Mouse (Mus musculus): ENCODE results near the gene Psen2.

Psen2 gene

DNA sequence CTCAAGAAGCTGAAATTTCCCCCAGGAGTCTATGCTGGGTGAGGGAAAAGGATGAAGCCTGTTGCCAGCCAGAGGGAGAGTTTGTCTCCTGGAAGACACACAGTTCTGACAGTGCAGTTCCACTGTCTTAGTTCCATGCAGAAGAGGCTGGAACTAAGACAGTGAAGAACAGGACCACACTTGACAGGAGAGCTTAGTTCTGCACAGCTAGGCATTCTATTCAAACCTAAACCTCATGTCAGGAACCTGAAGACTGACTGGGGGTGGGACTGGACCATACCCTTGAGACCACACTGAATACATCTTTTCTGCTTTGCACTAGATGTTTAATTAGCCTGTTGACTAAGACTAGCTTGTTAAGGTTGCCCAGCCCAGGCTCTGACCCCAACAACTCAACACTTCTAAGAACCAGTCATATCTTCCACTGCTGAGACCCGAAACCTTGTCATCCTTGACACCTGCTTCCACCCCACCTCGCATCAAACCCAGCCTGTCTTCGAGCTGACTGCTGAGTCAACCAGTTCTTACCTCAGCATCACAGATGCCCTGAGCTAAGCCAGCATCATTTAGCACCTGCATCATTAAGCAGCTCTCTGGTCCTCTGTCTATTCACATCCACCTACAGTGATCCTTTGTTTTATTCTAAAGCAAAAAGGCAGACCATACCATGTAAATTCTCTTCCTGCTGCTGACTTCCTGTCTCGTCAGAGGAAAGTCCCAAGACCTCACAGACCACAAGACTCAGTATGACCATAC is 64.1 kb downstream of the Psen2 start, which contains the start of gene Coq8a:
TSS of gene Coq8a (minus strand) at position 644 of the 756 bp plus-strand sequence.
- DNase-seq (ENCODE audit: low read depth, low spot score): no peak

DNA sequence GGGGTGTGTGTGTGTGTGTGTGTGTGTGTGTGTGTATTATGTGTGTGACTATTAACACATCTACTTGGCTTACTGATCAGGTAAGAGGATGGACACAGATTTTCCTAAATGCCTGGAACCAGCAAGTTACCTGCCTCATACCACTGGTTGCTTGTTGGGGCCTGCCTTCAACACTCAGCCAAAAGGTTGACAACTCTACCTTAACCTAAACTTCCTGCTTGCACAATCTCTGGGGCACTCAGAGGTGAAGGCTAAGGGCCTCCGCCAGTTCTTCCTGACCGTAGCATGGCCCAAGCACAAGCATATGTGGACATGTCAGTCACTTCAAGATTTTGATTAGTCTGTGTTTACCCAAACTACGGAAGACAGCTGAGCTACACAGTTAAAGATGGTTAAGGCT is 65.3 kb downstream of the Psen2 start:
- no peak for DNase-seq (ENCODE audit: low read depth, low spot score)

GRCm38 (mm10) chr1:180196508-180196907 is 66.7 kb downstream of the Psen2 start:
- no peak for DNase-seq (ENCODE audit: low read depth, low spot score)

- DNase-seq (ENCODE audit: low read depth, low spot score): peak; percentile 97
These were observed 67.4 kb downstream of the Psen2 start for GRCm38 (mm10) chr1:180195703-180196381.

DNA sequence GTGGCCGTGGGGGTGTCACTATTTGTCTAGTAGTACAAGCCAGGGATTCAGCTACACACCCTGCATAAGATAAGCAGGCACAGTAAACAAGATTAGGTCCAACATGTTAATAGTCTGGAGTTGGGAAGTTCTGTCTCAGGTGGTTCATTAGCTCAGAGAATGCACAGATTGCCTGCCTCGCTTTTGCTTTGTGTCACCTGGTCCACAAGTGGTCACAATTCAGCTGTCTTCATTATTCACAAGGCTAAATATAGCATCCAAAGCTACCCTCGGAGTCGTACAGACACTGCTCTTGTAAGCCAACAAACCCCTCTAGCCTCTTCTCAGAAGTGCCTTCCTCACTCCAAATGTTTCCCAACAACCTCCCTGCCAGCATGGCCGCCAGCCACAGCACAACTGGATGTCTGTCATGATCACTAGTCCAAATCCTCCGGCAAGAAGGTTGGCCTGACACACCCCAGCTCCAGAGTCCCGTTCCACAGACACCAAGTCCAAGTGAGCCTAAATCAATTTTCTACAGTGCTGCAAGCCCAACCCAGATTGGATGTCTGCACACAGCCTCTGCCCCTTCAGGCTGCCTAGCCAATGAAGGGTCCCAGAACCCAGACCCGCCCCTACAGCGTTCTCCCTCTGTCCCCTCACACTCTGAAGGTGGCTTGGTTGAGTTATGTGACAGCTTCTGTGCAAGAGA is 68.3 kb downstream of the Psen2 start:
- peak; percentile 27 for DNase-seq (ENCODE audit: low read depth, low spot score)

DNA sequence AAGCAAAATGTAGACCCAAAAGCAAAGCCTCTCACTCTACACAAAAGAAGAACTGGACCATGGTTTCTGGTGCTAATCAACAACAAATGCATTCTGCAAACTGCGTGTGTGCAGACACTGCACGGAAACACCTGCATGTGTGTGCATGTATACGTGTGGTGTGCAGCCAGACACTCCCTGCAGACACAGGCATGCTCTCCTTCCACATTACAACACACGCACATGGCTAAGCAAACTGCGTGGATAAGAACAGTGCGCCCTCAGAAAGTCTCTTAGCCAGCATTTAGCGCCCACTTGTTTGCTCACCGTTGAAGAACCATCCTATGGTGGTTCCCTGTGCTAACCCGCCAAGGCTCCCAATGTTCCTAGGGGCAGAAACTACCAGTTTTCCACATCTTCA is 69.2 kb downstream of the Psen2 start:
- no peak for DNase-seq (ENCODE audit: low read depth, low spot score)

DNA sequence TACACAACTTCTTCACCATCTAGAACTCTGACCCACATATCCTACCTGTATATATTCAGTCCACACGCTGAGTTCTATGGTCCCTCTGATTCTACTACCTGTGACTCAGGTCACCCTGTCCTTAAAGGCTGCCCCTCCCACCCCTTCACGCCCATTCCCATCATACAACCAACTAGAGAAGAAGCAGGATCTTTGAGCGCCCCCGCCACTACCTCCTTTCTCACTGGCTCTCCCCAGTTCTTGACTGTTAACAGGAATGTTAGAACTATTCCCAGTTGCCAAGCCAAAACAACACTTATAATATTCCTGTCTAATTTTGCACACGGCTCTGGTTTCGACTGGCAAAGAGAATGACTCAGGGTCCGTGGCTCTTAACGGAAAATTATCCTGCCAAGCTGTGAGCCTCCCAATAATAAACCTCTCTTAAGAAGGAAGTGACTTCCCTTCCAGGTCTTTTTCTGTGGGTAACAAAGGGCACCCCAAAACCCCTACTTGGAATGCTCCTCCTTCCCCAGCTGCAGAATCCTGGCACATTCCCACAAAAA is 69.8 kb downstream of the Psen2 start:
- no peak for DNase-seq (ENCODE audit: low read depth, low spot score)

DNA sequence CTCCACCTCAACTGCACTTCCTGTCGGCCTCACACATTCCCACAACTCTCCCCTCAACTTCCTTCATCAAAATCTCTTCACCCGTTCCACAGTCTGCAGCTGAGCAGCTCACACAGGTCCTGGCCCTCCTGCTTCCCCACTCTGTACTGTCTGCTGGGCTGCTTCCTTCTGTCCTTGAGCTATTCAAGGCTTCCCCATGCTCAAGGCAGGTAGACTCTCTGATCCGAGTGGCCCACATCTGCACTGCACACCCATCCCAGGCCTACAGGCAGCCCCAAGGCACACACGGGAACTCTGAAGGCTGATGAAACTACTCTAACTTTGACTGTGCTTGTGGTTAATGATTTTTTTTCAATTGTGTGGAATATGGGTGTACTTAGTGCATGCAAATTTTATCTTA is 70.4 kb downstream of the Psen2 start:
- DNase-seq (ENCODE audit: low read depth, low spot score): no peak

DNA sequence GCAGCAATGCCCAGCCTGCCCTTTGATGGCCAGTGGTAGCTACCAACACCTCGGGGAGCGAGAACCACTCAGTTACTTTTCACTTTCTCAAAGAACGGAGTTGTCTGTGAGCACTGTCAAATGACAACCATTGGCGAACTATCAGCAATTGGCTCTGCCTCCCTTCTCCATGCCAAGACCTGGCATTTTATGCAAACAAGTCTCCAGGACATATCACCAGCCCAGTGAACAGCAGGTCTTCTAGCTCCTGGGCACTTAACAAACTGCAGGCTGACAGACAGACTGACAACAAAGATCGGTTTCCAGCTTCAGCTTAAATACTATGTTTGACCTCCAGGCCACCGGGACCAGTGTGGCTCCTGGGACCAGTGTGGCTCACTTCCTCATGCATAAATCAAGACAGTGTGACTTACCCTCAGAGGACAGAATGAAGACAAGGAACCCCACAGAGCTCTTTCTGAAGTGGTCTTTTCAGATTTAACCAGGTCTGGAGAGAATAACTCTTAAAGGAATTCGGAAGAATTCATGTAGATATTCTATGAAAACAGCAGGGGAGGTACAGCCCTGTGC is 71.5 kb downstream of the Psen2 start:
- DNase-seq (ENCODE audit: low read depth, low spot score): no peak

DNA sequence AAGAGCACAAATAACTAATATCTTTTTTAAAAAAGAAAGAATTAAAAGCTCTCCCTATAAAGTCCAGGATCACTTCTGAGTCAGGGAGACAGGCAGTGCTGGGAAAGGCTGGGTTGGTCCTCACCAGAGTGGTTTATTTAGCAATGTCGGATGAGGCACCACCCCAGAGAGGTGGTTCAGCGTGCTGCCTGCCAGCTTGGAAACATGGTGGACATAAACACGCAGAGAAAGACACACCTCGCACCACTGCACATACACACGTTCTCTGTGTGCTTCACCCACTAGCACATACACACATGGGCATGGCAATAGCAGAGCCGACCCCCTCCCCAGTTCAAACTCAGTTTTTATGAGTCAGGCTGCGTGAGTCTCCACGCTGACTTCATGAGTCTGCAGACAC is 72.1 kb downstream of the Psen2 start:
- DNase-seq (ENCODE audit: low read depth, low spot score): no peak

DNA sequence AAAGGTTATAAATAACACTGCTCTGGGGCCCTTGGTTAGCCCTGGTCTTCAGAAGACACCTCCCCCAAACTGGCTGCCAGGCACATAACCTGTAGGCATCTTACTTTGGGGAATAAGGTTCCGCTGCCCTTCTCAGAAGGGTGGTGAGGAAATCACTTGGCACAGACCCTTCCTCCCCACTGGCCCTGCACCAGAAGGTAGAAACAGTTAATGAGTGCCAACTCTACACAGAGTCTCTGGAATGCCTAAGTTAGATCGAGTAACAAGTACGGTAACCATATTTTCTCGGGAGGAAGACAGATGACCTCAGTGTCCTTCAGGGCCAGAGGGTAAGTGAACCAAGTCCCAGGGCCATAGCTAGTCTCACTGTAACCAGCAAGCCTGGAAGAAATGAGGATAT is 74.3 kb downstream of the Psen2 start:
- no peak for DNase-seq (ENCODE audit: low read depth, low spot score)

GRCm38 (mm10) chr1:180186371-180186770 is 76.9 kb downstream of the Psen2 start:
- DNase-seq (ENCODE audit: low read depth, low spot score): no peak

DNA sequence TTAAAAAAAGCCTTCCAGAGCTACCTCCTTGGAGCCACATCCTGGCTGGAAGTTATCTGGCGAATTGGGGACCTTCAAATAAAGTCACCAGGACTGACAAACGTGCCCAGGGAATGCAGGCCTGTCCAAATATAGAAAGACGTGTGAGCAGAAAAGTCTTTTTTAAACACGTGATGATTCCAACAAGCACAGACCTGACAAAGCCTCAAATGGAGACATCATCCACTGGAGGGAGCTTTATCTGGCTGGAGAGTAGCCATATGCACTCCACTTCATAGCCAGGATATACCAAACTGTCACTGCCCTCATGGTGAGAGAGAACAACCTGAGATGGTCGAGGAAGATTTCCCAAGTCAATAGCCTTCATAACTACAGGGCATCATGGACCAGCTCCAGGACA is 77.4 kb downstream of the Psen2 start:
- DNase-seq (ENCODE audit: low read depth, low spot score): no peak

- no peak for DNase-seq (ENCODE audit: low read depth, low spot score)
These were observed 78.5 kb downstream of the Psen2 start for GRCm38 (mm10) chr1:180184768-180185167.

- DNase-seq (ENCODE audit: low read depth, low spot score): no peak
These were observed 79.6 kb downstream of the Psen2 start for GRCm38 (mm10) chr1:180183525-180184159.

- no peak for DNase-seq (ENCODE audit: low read depth, low spot score)
These were observed 80.5 kb downstream of the Psen2 start for GRCm38 (mm10) chr1:180182731-180183130.

- no peak for DNase-seq (ENCODE audit: low read depth, low spot score)
These were observed 81.3 kb downstream of the Psen2 start for GRCm38 (mm10) chr1:180181966-180182319.

DNA sequence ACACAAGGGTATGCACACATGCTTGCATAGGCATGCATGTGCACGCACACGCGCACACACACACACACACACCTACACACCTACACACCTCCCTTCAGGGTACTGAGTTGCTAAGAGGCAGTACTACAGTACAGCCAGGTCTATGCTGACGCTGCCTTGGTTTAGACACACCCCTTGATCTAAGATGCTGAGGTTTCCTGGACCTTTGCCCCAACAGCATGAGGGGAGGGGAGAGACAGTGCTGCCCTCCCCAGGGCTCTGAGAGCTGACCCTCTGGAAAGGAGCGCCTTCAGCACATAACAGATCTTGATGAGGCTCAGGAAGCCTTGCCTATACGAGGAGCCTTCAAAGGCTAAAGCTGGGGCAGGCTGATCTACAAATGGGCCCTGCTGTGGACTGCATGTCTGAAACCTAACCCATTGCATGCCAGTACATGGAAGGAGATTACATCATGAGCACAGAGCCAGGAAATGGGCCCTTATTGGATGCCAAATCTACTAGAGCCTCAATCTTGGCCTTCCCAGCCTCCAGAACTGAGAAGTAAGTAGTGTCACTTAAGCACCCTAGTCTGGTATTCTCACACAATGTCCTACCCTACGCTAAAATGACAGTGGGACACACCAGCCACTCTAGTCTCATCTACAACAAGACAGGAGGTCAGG is 81.8 kb downstream of the Psen2 start:
- DNase-seq (ENCODE audit: low read depth, low spot score): no peak

DNA sequence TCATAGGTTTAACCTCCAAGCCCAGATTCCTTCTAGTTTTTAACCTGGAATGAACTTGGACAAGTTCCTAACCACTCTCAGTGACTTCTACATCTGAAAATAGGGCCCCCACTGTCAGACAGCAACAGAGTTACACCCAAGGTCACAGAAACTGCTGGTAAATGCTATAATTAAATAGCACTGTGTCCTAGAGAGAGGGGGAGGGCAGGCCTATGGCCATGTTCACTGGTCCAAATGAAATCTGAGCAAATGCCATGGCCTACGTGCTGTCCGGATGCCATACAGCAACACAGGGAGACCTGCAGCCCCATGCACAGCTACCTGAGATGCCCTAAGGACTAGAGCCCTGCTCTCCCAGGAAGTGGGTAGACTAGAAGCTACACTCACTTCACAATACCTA is 83.4 kb downstream of the Psen2 start:
- DNase-seq (ENCODE audit: low read depth, low spot score): no peak

GRCm38 (mm10) chr1:180179100-180179499 is 84.1 kb downstream of the Psen2 start:
- DNase-seq (ENCODE audit: low read depth, low spot score): no peak

DNA sequence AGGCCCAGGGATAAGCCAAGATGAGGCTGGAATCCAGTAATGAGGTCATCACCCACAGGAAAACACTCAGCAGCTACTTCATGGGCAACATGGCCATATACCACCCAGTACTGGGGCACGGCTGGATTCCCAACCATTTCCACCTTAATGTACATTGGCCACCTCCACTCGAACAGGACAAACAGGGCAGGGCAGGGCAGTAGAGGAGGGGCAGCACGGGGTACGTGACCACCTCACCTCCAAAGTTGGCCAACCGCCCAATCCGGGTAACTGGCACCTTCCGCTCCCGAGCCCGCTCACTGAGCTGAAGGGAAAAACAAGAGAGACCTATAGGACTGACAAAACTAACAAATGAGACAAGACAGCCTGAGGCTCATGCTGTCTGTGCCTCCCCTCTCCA is 84.9 kb downstream of the Psen2 start:
- no peak for DNase-seq (ENCODE audit: low read depth, low spot score)
